Mouse (Mus musculus) lung, embryonic 16.5 days (tissue): ENCODE measurements around the gene Tnfrsf21. TPM values are rescaled to one million over a fixed set of nuclear protein-coding genes. Genes with fewer than 3 reads are reported as not detected.

Source experiments
- ATAC-seq: fragments of 200-750 bp; cut with Nextera tagmentation; 2 replicates; pipeline ENCODE4 v1.8.0; 2017; ENCODE audit warnings: low read depth, mild to moderate bottlenecking, moderate library complexity
- H3K27ac ChIP-seq: fragments of 300-500 bp; sonication (generic); 2 replicates; pipeline ENCODE4 v1.5.1; 2014; ENCODE audit warnings: mild to moderate bottlenecking, control low read depth, low read length
- H3K27me3 ChIP-seq: fragments of 300-500 bp; sonication (generic); 2 replicates; pipeline ENCODE4 v1.6.1; 2014; ENCODE audit warnings: low read depth, low read length, mixed read lengths; ENCODE audit not compliant: control insufficient read depth, insufficient read depth
- H3K36me3 ChIP-seq: fragments of 300-500 bp; sonication (generic); 2 replicates; pipeline ENCODE4 v1.6.1; 2014; ENCODE audit warnings: low read length; ENCODE audit not compliant: control insufficient read depth, insufficient read depth
- H3K4me1 ChIP-seq: fragments of 300-500 bp; sonication (generic); replicated peaks from 2 replicates; pipeline ENCODE4 v1.6.1; 2014; ENCODE audit warnings: low read length, mixed read lengths; ENCODE audit not compliant: control insufficient read depth, insufficient read depth
- H3K4me2 ChIP-seq: fragments of 300-500 bp; sonication (generic); 2 replicates; pipeline ENCODE4 v1.6.1; 2014; ENCODE audit warnings: low read depth, low read length, control low read depth
- H3K4me3 ChIP-seq: fragments of 300-500 bp; sonication (generic); 2 replicates; pipeline ENCODE4 v1.5.1; 2014; ENCODE audit warnings: mild to moderate bottlenecking, low read length, control low read depth
- H3K9ac ChIP-seq: fragments of 300-500 bp; sonication (generic); 2 replicates; pipeline ENCODE4 v1.6.1; 2014; ENCODE audit warnings: low read length, control low read depth
- H3K9me3 ChIP-seq: fragments of 300-500 bp; sonication (generic); 2 replicates; pipeline ENCODE4 v1.6.1; 2016; ENCODE audit warnings: low read length; ENCODE audit not compliant: control insufficient read depth
- WGBS: fragments of 180-500 bp; shearing (Covaris S2); extraction: QIAGEN DNeasy Blood & Tissue Kit; methylation state at CpG from one replicate; pipeline ENCODE4 v1.1.7; 2014; 5-methylcytosine and 5-hydroxymethylcytosine counted together
- polyA plus RNA-seq: library from polyadenylated mRNA; unstranded; fragments of >200 nt; fragmentation: Nextera tagmentation; extraction: Ambion mirVana; gene quantifications from 2 replicates; pipeline ENCODE4 v1.2.1, GENCODE M21; 2015

Tnfrsf21 gene
- 40.4 and 45.0 TPM in 2 replicates for polyA plus RNA-seq

GRCm38 (mm10) chr17:43016371-43017331, at the start of gene Tnfrsf21:
Tnfrsf21 (plus strand) TSS chr17:43016555.
- Histone ChIP-seq H3K4me2 (peak within 1 kb of the TSS; percentile 97), H3K4me1 (peaks cover 5% of the 10 kb centered on the region), H3K4me3 (peak within 1 kb of the TSS; percentile 85), H3K27me3 (no peaks in the 10 kb centered on the region), H3K36me3 (no peaks in the 10 kb centered on the region), H3K9ac (peak within 1 kb of the TSS; percentile 84), H3K9me3 (no peaks in the 10 kb centered on the region), H3K27ac (peak within 1 kb of the TSS; percentile 81)
- under 1% methylated on average over 75 of the region's 80 CpGs for WGBS
- peak; percentile 95 for ATAC-seq

GRCm38 (mm10) chr17:42968174-42968573, 48.2 kb upstream of the Tnfrsf21 start:
- H3K4me1 ChIP-seq = no peaks in the 10 kb centered on the region
- no peak for ATAC-seq
- 77% methylated on average over 2 of the region's 2 CpGs for WGBS

GRCm38 (mm10) chr17:42975312-42975996, 40.9 kb upstream of the Tnfrsf21 start:
- no peaks in the 10 kb centered on the region for H3K9me3 ChIP-seq
- 28% methylated on average over 18 of the region's 18 CpGs for WGBS
- H3K4me2 ChIP-seq = no peak overlapping the region; the same call in 1 of the 2 replicates
- H3K36me3 ChIP-seq = no peaks in the 10 kb centered on the region
- no peak overlapping the region for H3K4me3 ChIP-seq
- ATAC-seq = peak; percentile 88
- H3K27me3 ChIP-seq = no peaks in the 10 kb centered on the region
- peaks cover 5% of the 10 kb centered on the region for H3K4me1 ChIP-seq
- no peak overlapping the region for H3K9ac ChIP-seq
- H3K27ac ChIP-seq = peak overlapping the region; percentile 41

More at GRCm38 (mm10) chr17:42968174-42968573, 48.2 kb upstream of the Tnfrsf21 start:
- no peaks in the 10 kb centered on the region for H3K36me3 ChIP-seq
- H3K9ac ChIP-seq = no peak overlapping the region
- H3K4me3 ChIP-seq = no peak overlapping the region
- H3K4me2 ChIP-seq = no peak overlapping the region
- H3K9me3 ChIP-seq = no peaks in the 10 kb centered on the region
- H3K27ac ChIP-seq = no peak overlapping the region
- no peaks in the 10 kb centered on the region for H3K27me3 ChIP-seq

GRCm38 (mm10) chr17:42977766-42978165, 38.6 kb upstream of the Tnfrsf21 start:
- peaks cover 5% of the 10 kb centered on the region for H3K4me1 ChIP-seq
- no peaks in the 10 kb centered on the region for H3K9me3 ChIP-seq
- WGBS = 66% methylated on average over 7 of the region's 7 CpGs
- H3K36me3 ChIP-seq = no peaks in the 10 kb centered on the region
- H3K27me3 ChIP-seq = no peaks in the 10 kb centered on the region
- no peak overlapping the region for H3K4me2 ChIP-seq
- no peak overlapping the region for H3K9ac ChIP-seq
- H3K27ac ChIP-seq = no peak overlapping the region
- no peak for ATAC-seq
- no peak overlapping the region for H3K4me3 ChIP-seq

- Histone ChIP-seq H3K27me3 (no peaks in the 10 kb centered on the region), H3K27ac (no peak overlapping the region), H3K4me1 (peaks cover 5% of the 10 kb centered on the region), H3K9me3 (no peaks in the 10 kb centered on the region), H3K9ac (no peak overlapping the region), H3K4me3 (no peak overlapping the region), H3K36me3 (no peaks in the 10 kb centered on the region), H3K4me2 (no peak overlapping the region)
- no peak for ATAC-seq
- WGBS = 69% methylated on average over 4 of the region's 4 CpGs
These were observed 38.0 kb upstream of the Tnfrsf21 start for GRCm38 (mm10) chr17:42978345-42978744.

GRCm38 (mm10) chr17:42981806-42982205, 34.5 kb upstream of the Tnfrsf21 start:
- Histone ChIP-seq H3K9me3 (no peaks in the 10 kb centered on the region), H3K9ac (no peak overlapping the region), H3K27me3 (no peaks in the 10 kb centered on the region), H3K36me3 (no peaks in the 10 kb centered on the region), H3K4me1 (no peaks in the 10 kb centered on the region), H3K4me2 (no peak overlapping the region), H3K4me3 (no peak overlapping the region), H3K27ac (peak overlapping the region; percentile 43)
- ATAC-seq = peak; percentile 44; the same call in 1 of the 2 replicates
- WGBS = 47% methylated on average over 3 of the region's 3 CpGs

GRCm38 (mm10) chr17:42982568-42982967, 33.8 kb upstream of the Tnfrsf21 start:
- Histone ChIP-seq H3K4me3 (no peak overlapping the region), H3K9ac (no peak overlapping the region), H3K27me3 (no peaks in the 10 kb centered on the region), H3K9me3 (no peaks in the 10 kb centered on the region), H3K27ac (no peak overlapping the region), H3K4me1 (no peaks in the 10 kb centered on the region), H3K36me3 (no peaks in the 10 kb centered on the region), H3K4me2 (no peak overlapping the region)
- 68% methylated on average over 4 of the region's 4 CpGs for WGBS
- ATAC-seq = no peak

- Histone ChIP-seq H3K9me3 (no peaks in the 10 kb centered on the region), H3K4me3 (no peak overlapping the region), H3K9ac (no peak overlapping the region), H3K27me3 (no peaks in the 10 kb centered on the region), H3K36me3 (no peaks in the 10 kb centered on the region), H3K4me1 (no peaks in the 10 kb centered on the region), H3K4me2 (no peak overlapping the region), H3K27ac (no peak overlapping the region)
- WGBS = 34% methylated on average over 9 of the region's 9 CpGs
- ATAC-seq = no peak
These were observed 30.3 kb upstream of the Tnfrsf21 start for GRCm38 (mm10) chr17:42985837-42986589.
